Mouse (Mus musculus) midbrain, embryonic 16.5 days (tissue): ENCODE measurements around the gene Shisa5. TPM values are rescaled to one million over a fixed set of nuclear protein-coding genes. Genes with fewer than 3 reads are reported as not detected.
A peak's percentile ranks its signal among the peaks of the same experiment; 100 is the strongest.

Experiments
- ATAC-seq: fragments of 200-750 bp; cut with Nextera tagmentation; 2 replicates; pipeline ENCODE4 v1.8.0; 2017; ENCODE audit warnings: moderate TSS enrichment
- H3K27ac ChIP-seq: fragments of 300-500 bp; sonication (generic); 2 replicates; pipeline ENCODE4 v1.5.1; 2014; ENCODE audit warnings: mild to moderate bottlenecking, low read length, mixed read lengths
- H3K27me3 ChIP-seq: fragments of 300-500 bp; sonication (generic); 2 replicates; pipeline ENCODE4 v1.6.1; 2014; ENCODE audit warnings: low read depth, low read length, mixed read lengths; ENCODE audit not compliant: control insufficient read depth, insufficient read depth
- H3K36me3 ChIP-seq: fragments of 300-500 bp; sonication (generic); 2 replicates; pipeline ENCODE4 v1.6.1; 2014; ENCODE audit warnings: mild to moderate bottlenecking, low read length, moderate library complexity, mixed read lengths; ENCODE audit not compliant: control insufficient read depth, insufficient read depth
- H3K4me1 ChIP-seq: fragments of 300-500 bp; sonication (generic); 2 replicates; pipeline ENCODE4 v1.6.1; 2014; ENCODE audit warnings: mild to moderate bottlenecking, low read length, mixed read lengths; ENCODE audit not compliant: control insufficient read depth, insufficient read depth
- H3K4me2 ChIP-seq: fragments of 300-500 bp; sonication (generic); 2 replicates; pipeline ENCODE4 v1.6.1; 2014; ENCODE audit warnings: mild to moderate bottlenecking, low read length, mixed read lengths
- H3K4me3 ChIP-seq: fragments of 300-500 bp; sonication (generic); 2 replicates; pipeline ENCODE4 v1.5.1; 2014; ENCODE audit warnings: low read depth, mild to moderate bottlenecking, low read length, moderate library complexity, mixed read lengths
- H3K9ac ChIP-seq: fragments of 300-500 bp; sonication (generic); 2 replicates; pipeline ENCODE4 v1.6.1; 2014; ENCODE audit warnings: low read depth, low read length, mixed read lengths
- H3K9me3 ChIP-seq: fragments of 300-500 bp; sonication (generic); replicated peaks from 2 replicates; pipeline ENCODE4 v1.6.1; 2014; ENCODE audit warnings: mild to moderate bottlenecking, low read length, mixed read lengths; ENCODE audit not compliant: control insufficient read depth, poor library complexity, severe bottlenecking
- WGBS: fragments of 180-500 bp; shearing (Covaris S2); extraction: QIAGEN DNeasy Blood & Tissue Kit; methylation state at CpG from one replicate; pipeline ENCODE4 v1.1.7; 2014; 5-methylcytosine and 5-hydroxymethylcytosine counted together
- polyA plus RNA-seq: library from polyadenylated mRNA; unstranded; fragments of >200 nt; fragmentation: Nextera tagmentation; extraction: Ambion mirVana; gene quantifications from 2 replicates; pipeline ENCODE4 v1.2.1, GENCODE M21; 2015

Gene Shisa5
- polyA plus RNA-seq, 1 experiment from 2014 or later = 68.9 TPM

DNA sequence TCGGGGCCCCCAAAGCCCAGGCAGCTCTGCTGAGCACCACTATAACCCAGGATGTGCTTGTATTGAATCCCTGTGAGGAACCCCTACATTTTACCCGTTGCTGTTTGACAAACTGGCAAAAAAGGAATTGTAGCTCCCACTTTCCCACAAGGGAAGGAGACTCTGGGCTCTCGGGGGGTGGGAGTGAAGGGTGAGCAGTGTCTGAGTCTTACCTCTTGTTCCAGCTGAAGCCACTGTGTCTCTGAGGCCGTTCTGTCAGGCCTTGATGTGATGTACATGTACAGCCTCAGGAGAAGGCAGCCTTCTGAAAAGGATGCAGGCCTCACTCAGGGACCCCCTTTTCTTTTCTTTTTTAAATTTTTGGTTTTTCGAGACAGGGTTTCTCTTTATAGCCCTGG is 22.5 kb downstream of the Shisa5 start:
- Histone ChIP-seq H3K4me3 (no peak overlapping the region), H3K9ac (no peak overlapping the region), H3K27me3 (no peaks in the 10 kb centered on the region), H3K4me2 (no peak overlapping the region), H3K9me3 (no peaks in the 10 kb centered on the region), H3K27ac (no peak overlapping the region), H3K4me1 (peaks cover 8% of the 10 kb centered on the region), H3K36me3 (peaks cover 37% of the 10 kb centered on the region)
- WGBS = 94% methylated on average over 5 of the region's 5 CpGs
- no peak for ATAC-seq

GRCm38 (mm10) chr9:109068095-109068735 is 29.9 kb downstream of the Shisa5 start:
- no peak overlapping the region for H3K4me2 ChIP-seq
- H3K36me3 ChIP-seq = peaks cover 37% of the 10 kb centered on the region
- 93% methylated on average over 3 of the region's 3 CpGs for WGBS
- H3K9me3 ChIP-seq = no peaks in the 10 kb centered on the region
- no peak overlapping the region for H3K4me3 ChIP-seq
- no peak for ATAC-seq
- no peaks in the 10 kb centered on the region for H3K27me3 ChIP-seq
- H3K4me1 ChIP-seq = peaks cover 15% of the 10 kb centered on the region
- H3K27ac ChIP-seq = no peak overlapping the region
- H3K9ac ChIP-seq = no peak overlapping the region

DNA sequence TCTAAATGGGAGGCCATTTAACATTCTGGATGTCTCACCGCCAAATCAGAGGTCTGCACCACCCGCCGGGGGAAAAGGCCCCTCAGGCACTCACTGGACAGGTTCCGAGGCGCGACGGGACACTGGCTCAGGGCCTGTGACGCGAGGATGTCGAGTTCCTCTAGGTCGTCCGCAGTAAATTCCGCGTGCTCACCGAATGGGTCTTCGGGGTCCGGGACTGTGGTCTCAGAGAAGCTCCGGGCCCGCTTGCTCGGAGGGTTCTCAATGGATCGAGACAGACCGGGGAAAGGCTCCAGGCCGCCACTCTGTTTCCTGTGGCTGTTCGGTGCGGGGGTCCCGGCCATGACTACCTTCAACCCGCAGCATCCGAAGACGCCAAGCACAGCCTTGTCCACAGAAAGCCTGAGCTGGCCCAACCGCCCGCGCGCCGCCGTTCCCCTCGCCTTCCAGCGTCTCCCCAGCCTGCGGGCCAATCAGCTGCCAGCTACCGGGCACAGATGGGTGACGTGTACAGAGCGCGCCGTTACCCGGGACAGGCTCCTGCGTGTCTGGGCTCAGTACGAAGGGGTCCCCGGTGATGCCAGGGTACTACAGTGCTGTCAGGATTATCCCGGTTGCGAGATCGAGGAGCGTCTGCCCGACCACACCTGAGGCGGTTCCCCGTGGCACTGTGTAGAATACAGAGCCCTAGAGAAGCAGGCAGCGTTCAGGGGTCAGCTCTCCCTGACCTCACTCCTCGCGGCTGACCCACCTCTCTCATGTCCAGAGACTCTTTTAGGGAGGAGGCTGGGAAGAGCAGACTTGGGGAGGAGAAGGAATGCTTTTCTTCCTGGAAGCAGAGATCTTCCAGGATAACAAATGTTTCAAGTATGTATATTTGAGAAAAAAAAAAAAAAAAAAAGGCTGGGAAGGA is 35.6 kb downstream of the Shisa5 start, which contains the start of gene Atrip:
Gene Atrip, minus strand, starts transcription at position 464 of the 913 bp plus-strand sequence.
- peak within 1 kb of the TSS; percentile 83 for H3K27ac ChIP-seq
- ATAC-seq = peak; percentile 99
- H3K9ac ChIP-seq = peak within 1 kb of the TSS; percentile 91
- under 1% methylated on average over 57 of the region's 57 CpGs for WGBS
- peaks cover 22% of the 10 kb centered on the region for H3K4me1 ChIP-seq
- H3K4me2 ChIP-seq = peak within 1 kb of the TSS; percentile 93
- peaks cover 6% of the 10 kb centered on the region for H3K36me3 ChIP-seq
- no peaks in the 10 kb centered on the region for H3K27me3 ChIP-seq
- no peaks in the 10 kb centered on the region for H3K9me3 ChIP-seq
- peak within 1 kb of the TSS; percentile 87 for H3K4me3 ChIP-seq

- Histone ChIP-seq H3K4me3 (no peak overlapping the region), H3K27ac (no peak overlapping the region), H3K4me2 (no peak overlapping the region; the same call in 1 of the 2 replicates), H3K9ac (no peak overlapping the region), H3K36me3 (peaks cover 6% of the 10 kb centered on the region), H3K4me1 (peaks cover 20% of the 10 kb centered on the region), H3K9me3 (no peaks in the 10 kb centered on the region), H3K27me3 (no peaks in the 10 kb centered on the region)
- no peak for ATAC-seq
- WGBS = 97% methylated on average over 3 of the region's 3 CpGs
Observed at GRCm38 (mm10) chr9:109080516-109080915, 42.2 kb downstream of the Shisa5 start.

DNA sequence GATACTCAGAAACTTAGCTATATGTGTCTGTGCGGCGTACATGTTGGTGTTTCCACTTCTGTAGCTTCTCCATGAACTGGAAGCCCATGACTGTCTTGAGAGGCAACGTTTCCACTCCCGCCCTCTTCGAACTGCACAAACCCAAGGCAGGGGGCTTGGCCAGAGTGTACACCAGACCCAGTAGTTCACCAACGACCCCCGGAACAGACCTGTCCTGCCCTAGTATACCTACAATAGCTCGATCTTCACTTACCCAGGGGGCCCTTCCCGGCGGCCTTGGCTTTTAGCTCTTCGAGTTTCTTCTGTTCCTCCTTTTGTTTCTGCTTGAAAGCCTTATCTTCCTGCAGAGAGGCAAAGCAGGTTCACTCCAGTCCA is 43.4 kb downstream of the Shisa5 start:
- Histone ChIP-seq H3K4me1 (peaks cover 20% of the 10 kb centered on the region), H3K4me2 (peak overlapping the region; percentile 74), H3K27ac (peak overlapping the region; percentile 81), H3K9me3 (no peaks in the 10 kb centered on the region), H3K4me3 (peak overlapping the region; percentile 74), H3K27me3 (no peaks in the 10 kb centered on the region), H3K36me3 (peaks cover 6% of the 10 kb centered on the region), H3K9ac (peak overlapping the region; percentile 83)
- peak; percentile 54 for ATAC-seq
- 4% methylated on average over 11 of the region's 11 CpGs for WGBS

DNA sequence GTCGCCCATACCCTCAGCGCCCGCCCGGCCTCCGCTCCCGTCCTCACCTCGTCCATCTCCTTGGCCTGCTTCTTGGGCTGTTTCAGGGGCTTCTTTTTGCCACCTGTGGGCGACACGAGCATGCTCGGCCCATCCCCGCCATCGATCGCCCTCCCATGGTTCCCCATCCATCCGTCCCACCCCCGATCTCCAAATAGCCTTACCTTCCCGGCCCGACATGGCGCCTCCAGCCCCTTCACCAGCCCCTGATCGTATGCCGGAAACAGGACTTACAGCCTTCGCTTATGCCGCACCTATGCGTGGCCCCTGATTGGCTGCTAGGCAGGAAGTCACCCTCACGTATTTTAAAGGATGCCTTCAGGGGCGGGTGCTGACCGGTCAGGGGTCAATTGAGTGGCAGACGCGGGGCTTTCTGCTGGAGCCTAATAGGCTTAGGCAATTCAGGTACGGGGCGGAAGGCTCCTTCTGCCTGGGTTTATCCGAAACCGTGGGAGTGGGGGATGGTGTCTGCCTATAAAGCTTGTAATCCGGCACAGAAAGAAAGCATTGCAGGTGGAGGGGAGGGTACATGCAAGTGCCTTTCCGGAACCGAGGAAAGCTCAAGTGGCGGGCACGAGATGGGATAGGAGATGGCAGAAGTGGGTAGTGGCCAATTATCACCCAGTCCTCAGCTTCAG is 43.9 kb downstream of the Shisa5 start, which contains the start of the genes Ccdc51 and Tma7:
Gene Ccdc51, plus strand, starts transcription at position 370 of the 677 bp plus-strand sequence.
Gene Tma7, minus strand, starts transcription at position 464 of the 677 bp plus-strand sequence.
- peak within 1 kb of the TSS; percentile 74 for H3K4me2 ChIP-seq
- H3K4me3 ChIP-seq = peak within 1 kb of the TSS; percentile 74
- under 1% methylated on average over 37 of the region's 37 CpGs for whole genome bisulfite sequencing
- peaks cover 6% of the 10 kb centered on the region for H3K36me3 ChIP-seq
- peaks cover 20% of the 10 kb centered on the region for H3K4me1 ChIP-seq
- no peaks in the 10 kb centered on the region for H3K9me3 ChIP-seq
- H3K9ac ChIP-seq = peak within 1 kb of the TSS; percentile 83
- H3K27me3 ChIP-seq = no peaks in the 10 kb centered on the region
- ATAC-seq = peak; percentile 97
- H3K27ac ChIP-seq = peak within 1 kb of the TSS; percentile 81

DNA sequence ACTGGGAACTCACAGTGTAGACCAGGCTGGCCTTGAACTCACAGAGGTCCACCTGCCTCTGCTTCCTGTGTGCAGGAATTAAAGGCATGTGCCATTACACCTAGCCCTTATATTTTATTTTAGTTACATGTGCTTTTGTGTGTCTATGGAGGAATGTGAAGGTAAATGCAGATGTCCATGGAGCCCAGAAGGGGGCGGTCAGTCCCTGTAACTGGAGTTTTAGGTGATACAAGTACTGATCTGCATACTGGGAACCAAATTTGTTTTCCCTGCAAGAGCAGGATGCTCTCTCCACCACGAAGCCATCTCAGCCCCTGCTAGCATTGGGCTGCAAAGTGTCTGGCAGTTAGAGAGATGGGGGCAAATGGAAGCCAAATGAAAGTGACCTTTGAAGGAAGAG is 46.6 kb downstream of the Shisa5 start:
- H3K4me1 ChIP-seq = peaks cover 20% of the 10 kb centered on the region
- H3K4me3 ChIP-seq = no peak overlapping the region
- no peak for ATAC-seq
- no peak overlapping the region for H3K4me2 ChIP-seq
- 13% methylated on average over 2 of the region's 2 CpGs for WGBS
- no peaks in the 10 kb centered on the region for H3K27me3 ChIP-seq
- no peak overlapping the region for H3K9ac ChIP-seq
- no peak overlapping the region for H3K27ac ChIP-seq
- no peaks in the 10 kb centered on the region for H3K9me3 ChIP-seq
- H3K36me3 ChIP-seq = peaks cover 2% of the 10 kb centered on the region

- 4% methylated on average over 5 of the region's 5 CpGs for WGBS
- no peak overlapping the region for H3K4me3 ChIP-seq
- H3K9ac ChIP-seq = no peak overlapping the region
- ATAC-seq = no peak
- H3K9me3 ChIP-seq = no peaks in the 10 kb centered on the region
- H3K27me3 ChIP-seq = no peaks in the 10 kb centered on the region
- H3K36me3 ChIP-seq = peaks cover 9% of the 10 kb centered on the region
- no peak overlapping the region for H3K27ac ChIP-seq
- H3K4me2 ChIP-seq = no peak overlapping the region
- peaks cover 6% of the 10 kb centered on the region for H3K4me1 ChIP-seq
Observed at GRCm38 (mm10) chr9:109087987-109088386, 49.6 kb downstream of the Shisa5 start.
